Mouse (Mus musculus): ENCODE data around the gene Dcdc2c. TPM values are rescaled to one million over a fixed set of nuclear protein-coding genes. Genes with fewer than 3 reads are reported as not detected.
A peak's percentile ranks its signal among the peaks of the same experiment; 100 is the strongest.

The Dcdc2c gene
- polyA plus RNA-seq, 1 experiment from 2014 or later = 0.24 TPM

DNA sequence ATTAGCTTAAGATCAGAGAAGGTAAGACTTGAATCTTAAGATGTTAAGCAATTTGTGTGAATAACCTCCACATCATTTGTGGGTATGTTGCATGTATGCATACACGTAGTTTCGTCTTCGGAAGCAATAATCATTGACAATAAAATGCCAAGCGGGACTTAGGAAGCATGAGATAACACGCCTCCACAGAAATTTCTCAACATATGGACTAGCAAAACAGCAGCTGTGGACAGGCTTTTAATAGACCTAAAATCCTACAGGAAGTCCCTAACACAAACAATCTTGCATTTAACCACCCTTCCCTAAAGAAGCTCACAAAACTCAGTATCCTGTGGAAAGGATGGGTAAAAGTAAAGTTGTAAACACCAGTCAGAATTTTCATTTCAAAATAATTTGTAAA is 93.4 kb downstream of the Dcdc2c start:
- peaks cover 5% of the 10 kb centered on the region; the same call in 1 of the 2 replicates for H3K9me3 ChIP-seq
- no peaks in the 10 kb centered on the region for H3K4me1 ChIP-seq (replicated peaks)
- no peak overlapping the region for H3K27ac ChIP-seq
- H3K9ac ChIP-seq (replicated peaks) = no peak overlapping the region
- no peaks in the 10 kb centered on the region for H3K36me3 ChIP-seq
- H3K4me3 ChIP-seq (replicated peaks) = no peak overlapping the region
- WGBS = 88% methylated on average over 5 of the region's 5 CpGs
- no peak for ATAC-seq (ENCODE audit: insufficient number of reproducible peaks, insufficient read depth, low FRiP score, low TSS enrichment, low read depth)
- H3K27me3 ChIP-seq = no peaks in the 10 kb centered on the region
- no peak overlapping the region for H3K4me2 ChIP-seq

DNA sequence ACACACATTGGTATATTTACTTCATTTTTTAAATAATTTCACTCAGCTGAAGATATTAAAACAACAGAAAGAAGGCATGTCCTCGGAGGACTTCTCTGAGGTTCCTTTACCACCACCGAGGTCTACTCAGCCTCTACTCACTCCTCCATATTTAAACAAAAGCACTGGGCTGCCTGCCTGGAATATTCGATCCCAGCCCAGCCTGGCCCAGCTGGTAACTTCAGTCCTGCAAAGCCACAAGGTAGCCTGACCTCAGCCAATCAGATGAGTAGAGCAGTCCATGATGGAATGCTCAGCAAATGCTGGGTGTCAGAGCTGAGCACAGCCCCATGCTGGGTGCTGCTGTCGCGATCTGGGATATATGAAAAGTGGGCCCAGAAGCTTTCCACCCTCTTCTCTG is 115.7 kb downstream of the Dcdc2c start:
- H3K9me3 ChIP-seq = no peaks in the 10 kb centered on the region; the same call in 1 of the 2 replicates
- H3K4me3 ChIP-seq (replicated peaks) = no peak overlapping the region
- no peak for ATAC-seq (ENCODE audit: insufficient number of reproducible peaks, insufficient read depth, low FRiP score, low TSS enrichment, low read depth)
- H3K4me1 ChIP-seq (replicated peaks) = peaks cover 6% of the 10 kb centered on the region
- H3K9ac ChIP-seq (replicated peaks) = no peak overlapping the region
- WGBS = 74% methylated on average over 5 of the region's 5 CpGs
- no peak overlapping the region for H3K4me2 ChIP-seq
- no peaks in the 10 kb centered on the region for H3K27me3 ChIP-seq
- H3K36me3 ChIP-seq = no peaks in the 10 kb centered on the region
- no peak overlapping the region for H3K27ac ChIP-seq

DNA sequence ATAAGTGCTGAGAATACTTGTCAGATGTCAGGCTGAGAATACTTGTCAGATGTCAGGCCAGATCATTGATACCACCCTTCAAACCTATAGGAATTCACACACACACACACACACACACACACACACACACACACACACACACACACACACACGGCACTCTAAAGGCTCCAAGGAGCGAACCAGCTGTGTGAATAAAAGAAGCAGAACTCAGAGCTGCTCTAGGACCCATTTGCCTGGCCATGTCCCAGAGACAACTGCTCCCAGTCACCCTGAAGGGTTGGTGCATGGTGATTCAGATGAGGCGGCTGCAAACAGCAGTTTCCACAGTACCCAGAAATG is 119.5 kb downstream of the Dcdc2c start:
- Histone ChIP-seq H3K27me3 (no peaks in the 10 kb centered on the region), H3K9me3 (peaks cover 11% of the 10 kb centered on the region), H3K9ac (replicated peaks) (no peak overlapping the region), H3K4me1 (replicated peaks) (peaks cover 6% of the 10 kb centered on the region), H3K36me3 (no peaks in the 10 kb centered on the region), H3K27ac (no peak overlapping the region), H3K4me2 (no peak overlapping the region), H3K4me3 (replicated peaks) (no peak overlapping the region)
- WGBS = 90% methylated on average over 3 of the region's 3 CpGs
- ATAC-seq (ENCODE audit: insufficient number of reproducible peaks, insufficient read depth, low FRiP score, low TSS enrichment, low read depth) = no peak

DNA sequence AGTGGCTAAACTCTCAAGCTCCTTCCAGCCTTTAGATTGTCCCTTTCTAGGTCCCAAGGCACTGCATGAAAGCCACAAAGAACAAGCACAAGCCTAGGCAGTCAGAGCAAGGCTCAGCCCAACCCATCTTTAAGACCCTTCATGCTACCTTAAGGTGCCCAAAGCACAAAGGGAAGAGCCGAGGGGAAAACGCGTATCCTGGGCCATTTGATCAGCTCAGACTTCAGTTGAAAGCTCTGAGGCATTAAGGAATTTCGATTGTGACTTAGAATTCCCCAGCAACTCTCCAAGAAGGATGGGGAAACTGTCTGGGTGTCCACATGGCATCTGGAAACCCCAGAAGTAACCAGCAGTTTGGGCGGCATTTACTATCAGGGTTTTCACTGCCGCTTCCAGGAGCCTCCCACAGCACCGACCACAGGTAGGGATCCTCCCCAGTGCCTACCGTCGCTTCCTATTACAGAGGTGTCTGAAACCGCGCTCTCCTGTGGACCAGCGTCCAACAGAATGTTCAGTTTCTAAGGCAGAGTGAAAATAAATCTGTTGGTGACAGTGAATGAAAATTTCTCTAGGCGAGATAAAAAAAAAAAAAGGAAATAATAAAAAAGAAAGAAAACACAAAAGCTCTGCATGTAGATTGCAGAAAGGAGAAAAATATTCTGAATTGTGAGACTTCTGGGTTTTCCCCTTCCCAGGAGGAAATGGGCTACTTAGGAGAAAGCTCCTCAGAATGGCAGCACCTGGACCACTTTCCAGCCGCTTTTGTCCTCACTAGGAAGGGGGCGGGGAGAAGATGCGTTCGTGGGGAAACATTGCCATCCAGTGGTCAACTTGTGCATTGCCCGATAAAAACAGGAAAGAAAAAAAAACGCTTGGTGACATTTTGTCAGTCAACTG is 120.1 kb downstream of the Dcdc2c start:
- H3K4me1 ChIP-seq (replicated peaks) = peaks cover 6% of the 10 kb centered on the region
- peaks cover 11% of the 10 kb centered on the region for H3K9me3 ChIP-seq
- peak overlapping the region; percentile 85 for H3K27ac ChIP-seq
- H3K9ac ChIP-seq (replicated peaks) = 0 out of 2 replicates have a peak overlapping the region, but pooled peaks have one; percentile 18
- no peaks in the 10 kb centered on the region for H3K36me3 ChIP-seq
- ATAC-seq (ENCODE audit: insufficient number of reproducible peaks, insufficient read depth, low FRiP score, low TSS enrichment, low read depth) = no peak
- 5% methylated on average over 19 of the region's 19 CpGs for WGBS
- peak overlapping the region; percentile 32 for H3K4me3 ChIP-seq (replicated peaks)
- no peaks in the 10 kb centered on the region for H3K27me3 ChIP-seq
- H3K4me2 ChIP-seq = peak overlapping the region; percentile 58

DNA sequence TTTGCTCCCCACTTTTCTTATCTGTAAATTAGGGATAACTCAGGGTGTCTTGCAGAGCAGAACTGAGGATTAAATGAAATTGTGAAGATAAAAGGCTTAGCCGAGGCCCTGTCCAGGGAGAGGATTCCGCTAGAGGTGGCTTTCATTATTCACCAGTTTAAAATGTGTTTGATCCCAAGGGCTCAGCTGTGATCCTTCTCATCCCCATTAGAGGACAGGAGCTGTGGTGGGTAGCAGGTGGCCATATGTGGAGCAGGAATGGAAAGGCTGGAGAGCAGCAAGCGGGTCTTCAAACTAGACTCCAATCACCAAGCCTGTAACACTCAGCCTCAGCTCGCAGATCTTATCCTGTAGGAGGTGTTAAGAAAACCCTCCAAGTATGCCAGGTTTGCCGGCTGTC is 122.3 kb downstream of the Dcdc2c start:
- 91% methylated on average over 5 of the region's 5 CpGs for WGBS
- H3K4me3 ChIP-seq (replicated peaks) = no peak overlapping the region

DNA sequence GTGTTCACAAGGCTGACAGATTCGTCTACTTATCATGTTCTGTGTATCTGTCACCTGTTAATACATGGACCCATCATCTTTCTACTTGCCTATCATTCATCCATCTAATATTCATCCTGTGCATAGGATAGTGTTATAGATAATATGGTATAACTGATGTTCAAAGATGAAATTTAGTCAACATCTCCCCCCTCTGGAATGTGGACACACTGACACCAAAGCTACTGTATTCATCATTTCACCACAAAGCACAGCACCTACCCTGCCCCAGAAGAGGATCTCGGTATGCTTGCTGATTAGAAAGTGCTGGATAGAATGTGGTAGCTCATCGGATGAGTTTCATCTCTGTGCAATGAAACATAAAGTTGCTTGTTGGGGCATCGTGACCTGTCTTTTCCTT is 135.2 kb downstream of the Dcdc2c start:
- H3K4me3 ChIP-seq (replicated peaks) = no peak overlapping the region
- H3K9ac ChIP-seq (replicated peaks) = no peak overlapping the region
- H3K4me2 ChIP-seq = no peak overlapping the region
- WGBS = 82% methylated on average over 4 of the region's 4 CpGs
- H3K27ac ChIP-seq = no peak overlapping the region
- H3K9me3 ChIP-seq = peaks cover under 1% of the 10 kb centered on the region; the same call in 1 of the 2 replicates
- no peaks in the 10 kb centered on the region for H3K4me1 ChIP-seq (replicated peaks)
- ATAC-seq (ENCODE audit: insufficient number of reproducible peaks, insufficient read depth, low FRiP score, low TSS enrichment, low read depth) = no peak
- no peaks in the 10 kb centered on the region for H3K36me3 ChIP-seq
- H3K27me3 ChIP-seq = no peaks in the 10 kb centered on the region

More for the DNA sequence above, 122.3 kb downstream of the Dcdc2c start:
- H3K9ac ChIP-seq (replicated peaks) = no peak overlapping the region
- no peak overlapping the region for H3K4me2 ChIP-seq
- peaks cover 6% of the 10 kb centered on the region for H3K4me1 ChIP-seq (replicated peaks)
- peaks cover 11% of the 10 kb centered on the region for H3K9me3 ChIP-seq
- ATAC-seq (ENCODE audit: insufficient number of reproducible peaks, insufficient read depth, low FRiP score, low TSS enrichment, low read depth) = no peak
- H3K36me3 ChIP-seq = no peaks in the 10 kb centered on the region
- H3K27me3 ChIP-seq = no peaks in the 10 kb centered on the region
- no peak overlapping the region for H3K27ac ChIP-seq

DNA sequence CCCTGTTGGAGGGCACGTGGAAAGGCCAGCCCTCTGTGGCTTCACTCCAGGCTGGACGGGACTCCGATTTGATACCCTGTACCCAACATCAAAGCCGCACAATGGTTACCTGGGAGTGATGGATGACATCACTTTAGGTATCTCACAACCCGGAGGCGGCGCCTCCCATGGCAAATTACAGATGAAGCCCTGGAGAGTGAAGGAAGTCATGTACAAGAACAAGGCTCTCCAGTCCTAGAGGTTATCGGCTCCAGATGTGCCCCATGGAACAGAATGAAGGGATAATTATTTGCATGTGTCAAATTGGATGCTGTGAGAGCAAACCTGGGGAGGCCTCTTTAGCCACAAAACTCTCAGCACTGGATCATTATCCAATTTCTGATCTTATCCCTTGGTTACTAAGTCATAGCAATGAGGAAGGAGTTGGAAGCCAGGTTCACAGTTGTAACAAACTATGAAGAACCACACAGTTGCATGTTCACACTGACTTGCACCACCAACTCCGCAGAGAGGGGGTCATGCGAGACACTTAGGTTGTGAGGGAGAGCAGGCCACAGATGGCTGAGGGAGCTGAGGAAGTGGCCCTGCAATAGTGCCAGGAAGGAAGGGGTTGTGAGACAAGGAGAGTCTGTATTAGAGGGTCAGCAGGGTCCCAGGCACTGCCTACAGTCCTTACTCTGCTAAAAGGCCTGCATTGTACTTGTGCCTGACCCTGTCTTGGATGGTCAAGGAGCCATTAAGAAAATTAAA is 144.4 kb downstream of the Dcdc2c start:
- Histone ChIP-seq H3K27me3 (no peaks in the 10 kb centered on the region), H3K4me2 (no peak overlapping the region), H3K27ac (peak overlapping the region; percentile 0; the same call in 1 of the 2 replicates), H3K9ac (replicated peaks) (no peak overlapping the region), H3K4me3 (replicated peaks) (no peak overlapping the region), H3K36me3 (no peaks in the 10 kb centered on the region), H3K4me1 (replicated peaks) (peaks cover 12% of the 10 kb centered on the region; the same call in 1 of the 2 replicates), H3K9me3 (peaks cover 14% of the 10 kb centered on the region)
- WGBS = 31% methylated on average over 10 of the region's 10 CpGs
- no peak for ATAC-seq (ENCODE audit: insufficient number of reproducible peaks, insufficient read depth, low FRiP score, low TSS enrichment, low read depth)

DNA sequence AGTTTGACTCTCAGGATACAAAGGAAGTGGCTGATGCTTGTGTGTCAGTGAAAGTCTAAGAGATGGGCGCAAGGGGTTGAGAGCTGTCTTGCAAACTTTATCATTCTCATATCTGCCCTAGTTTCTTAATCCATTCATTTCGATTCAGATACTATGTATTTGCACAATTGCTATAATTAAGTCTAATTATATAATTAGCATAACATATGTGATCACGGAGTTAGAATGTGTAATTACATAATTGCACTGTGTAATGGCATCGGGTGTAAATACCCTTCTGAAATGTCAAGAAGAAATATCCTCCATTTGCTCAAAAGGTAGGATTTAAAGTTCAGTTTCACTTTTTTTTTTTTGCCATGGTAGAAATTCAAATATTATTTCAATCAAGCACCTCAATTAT is 149.9 kb downstream of the Dcdc2c start:
- 85% methylated on average over 4 of the region's 4 CpGs for WGBS

DNA sequence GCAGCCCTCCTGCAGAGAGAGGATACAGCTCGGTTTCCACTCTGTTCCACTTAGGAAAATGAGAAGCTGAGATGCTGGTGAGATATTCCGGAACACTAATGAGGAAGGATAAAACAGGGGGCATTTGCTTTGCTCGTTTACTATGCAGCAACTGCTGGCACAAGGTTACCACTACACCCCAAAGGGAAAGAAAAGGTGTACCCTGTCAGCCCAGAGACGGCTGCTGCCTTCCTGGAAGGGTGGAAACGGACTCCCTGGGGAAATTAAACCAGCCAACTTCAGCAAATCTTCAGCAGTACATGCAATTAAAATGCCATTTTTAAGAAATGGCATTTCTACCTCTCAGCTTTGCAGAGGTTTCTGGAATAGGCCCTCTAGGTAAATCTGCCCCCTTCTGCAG is 150.8 kb downstream of the Dcdc2c start:
- H3K9ac ChIP-seq (replicated peaks) = no peak overlapping the region
- H3K9me3 ChIP-seq = no peaks in the 10 kb centered on the region
- no peak for ATAC-seq (ENCODE audit: insufficient number of reproducible peaks, insufficient read depth, low FRiP score, low TSS enrichment, low read depth)
- H3K4me3 ChIP-seq (replicated peaks) = no peak overlapping the region
- no peak overlapping the region for H3K4me2 ChIP-seq
- 29% methylated on average over 5 of the region's 5 CpGs for WGBS
- no peaks in the 10 kb centered on the region for H3K36me3 ChIP-seq
- no peaks in the 10 kb centered on the region for H3K27me3 ChIP-seq
- peaks cover 16% of the 10 kb centered on the region for H3K4me1 ChIP-seq (replicated peaks)
- H3K27ac ChIP-seq = peak overlapping the region; percentile 62

More for the DNA sequence above, 149.9 kb downstream of the Dcdc2c start:
- no peak for ATAC-seq (ENCODE audit: insufficient number of reproducible peaks, insufficient read depth, low FRiP score, low TSS enrichment, low read depth)
- Histone ChIP-seq H3K27ac (0 out of 2 replicates have a peak overlapping the region, but pooled peaks have one; percentile 12), H3K4me1 (replicated peaks) (peaks cover 16% of the 10 kb centered on the region), H3K27me3 (no peaks in the 10 kb centered on the region), H3K36me3 (no peaks in the 10 kb centered on the region), H3K4me2 (no peak overlapping the region), H3K4me3 (replicated peaks) (no peak overlapping the region), H3K9ac (replicated peaks) (no peak overlapping the region), H3K9me3 (no peaks in the 10 kb centered on the region)

DNA sequence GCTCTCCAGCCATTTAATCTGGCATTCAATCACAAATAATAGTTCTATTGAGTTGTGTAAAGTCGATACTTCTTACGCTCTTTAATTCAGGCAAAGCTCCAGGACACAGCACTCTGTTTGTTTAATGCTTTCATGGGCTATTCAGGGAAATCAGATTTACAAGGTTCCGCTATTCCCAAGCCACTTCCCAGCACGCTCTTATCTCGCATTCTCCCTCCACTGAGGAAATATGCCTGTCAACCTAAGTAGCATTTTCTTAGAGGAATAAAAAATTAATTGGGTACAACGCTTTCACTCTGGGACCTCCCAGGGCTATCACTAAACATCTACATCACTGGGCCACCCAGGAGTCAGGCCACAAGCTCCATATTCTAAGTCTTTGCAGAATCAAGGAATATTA is 160.1 kb downstream of the Dcdc2c start:
- Histone ChIP-seq H3K4me1 (replicated peaks) (peaks cover 12% of the 10 kb centered on the region), H3K9me3 (no peaks in the 10 kb centered on the region), H3K4me3 (replicated peaks) (no peak overlapping the region), H3K27me3 (no peaks in the 10 kb centered on the region), H3K4me2 (no peak overlapping the region), H3K36me3 (no peaks in the 10 kb centered on the region), H3K27ac (no peak overlapping the region), H3K9ac (replicated peaks) (no peak overlapping the region; the same call in 1 of the 2 replicates)
- no peak for ATAC-seq (ENCODE audit: insufficient number of reproducible peaks, insufficient read depth, low FRiP score, low TSS enrichment, low read depth)
- WGBS = 43% methylated on average over 6 of the region's 6 CpGs

Measured in limb, embryonic 12.5 days (tissue).